Mouse (Mus musculus) heart, embryonic 15.5 days (tissue): ENCODE measurements around the gene Sp110. TPM values are rescaled to one million over a fixed set of nuclear protein-coding genes. Genes with fewer than 3 reads are reported as not detected.
"Not testable (repeated sequence)": the region's sequence is repeated elsewhere in the genome, so short reads cannot be mapped to it uniquely, and the experiment has no call there.

Source experiments
- ATAC-seq: fragments of 200-750 bp; cut with Nextera tagmentation; replicated peaks from 2 replicates; pipeline ENCODE4 v1.8.0; 2017; ENCODE audit warnings: low read depth, moderate TSS enrichment; ENCODE audit not compliant: insufficient number of reproducible peaks, insufficient read depth, low FRiP score
- H3K27ac ChIP-seq: fragments of 300-500 bp; sonication (generic); 2 replicates; pipeline ENCODE4 v1.5.1; 2015; ENCODE audit warnings: mild to moderate bottlenecking, inconsistent platforms
- H3K27me3 ChIP-seq: fragments of 300-500 bp; sonication (generic); 2 replicates; pipeline ENCODE4 v1.6.1; 2015; ENCODE audit warnings: inconsistent platforms
- H3K36me3 ChIP-seq: fragments of 300-500 bp; sonication (generic); 2 replicates; pipeline ENCODE4 v1.6.1; 2015; ENCODE audit warnings: mild to moderate bottlenecking, inconsistent platforms
- H3K4me1 ChIP-seq: fragments of 300-500 bp; sonication (generic); replicated peaks from 2 replicates; pipeline ENCODE4 v1.6.1; 2015; ENCODE audit warnings: inconsistent platforms
- H3K4me2 ChIP-seq: fragments of 300-500 bp; sonication (generic); 2 replicates; pipeline ENCODE4 v1.6.1; 2015; ENCODE audit warnings: inconsistent platforms, mild to moderate bottlenecking, moderate library complexity
- H3K4me3 ChIP-seq: fragments of 300-500 bp; sonication (generic); 2 replicates; pipeline ENCODE4 v1.5.1; 2015; ENCODE audit warnings: mild to moderate bottlenecking, inconsistent platforms
- H3K9ac ChIP-seq: fragments of 300-500 bp; sonication (generic); 2 replicates; pipeline ENCODE4 v1.6.1; 2015; ENCODE audit warnings: mild to moderate bottlenecking, inconsistent platforms
- H3K9me3 ChIP-seq: fragments of 300-500 bp; sonication (generic); replicated peaks from 2 replicates; pipeline ENCODE4 v1.6.1; 2016; ENCODE audit warnings: inconsistent platforms
- WGBS: fragments of 180-500 bp; shearing (Covaris S2); methylation state at CpG from one replicate; pipeline ENCODE4 v1.1.7; 2015; ENCODE audit warnings: mixed read lengths; 5-methylcytosine and 5-hydroxymethylcytosine counted together
- polyA plus RNA-seq: library from polyadenylated mRNA; unstranded; fragments of >200 nt; fragmentation: Nextera tagmentation; extraction: Ambion mirVana; gene quantifications from 2 replicates; pipeline ENCODE4 v1.2.1, GENCODE M21; 2015

Sp110 gene
- polyA plus RNA-seq, 1 experiment from 2014 or later, result 3.1 TPM

DNA sequence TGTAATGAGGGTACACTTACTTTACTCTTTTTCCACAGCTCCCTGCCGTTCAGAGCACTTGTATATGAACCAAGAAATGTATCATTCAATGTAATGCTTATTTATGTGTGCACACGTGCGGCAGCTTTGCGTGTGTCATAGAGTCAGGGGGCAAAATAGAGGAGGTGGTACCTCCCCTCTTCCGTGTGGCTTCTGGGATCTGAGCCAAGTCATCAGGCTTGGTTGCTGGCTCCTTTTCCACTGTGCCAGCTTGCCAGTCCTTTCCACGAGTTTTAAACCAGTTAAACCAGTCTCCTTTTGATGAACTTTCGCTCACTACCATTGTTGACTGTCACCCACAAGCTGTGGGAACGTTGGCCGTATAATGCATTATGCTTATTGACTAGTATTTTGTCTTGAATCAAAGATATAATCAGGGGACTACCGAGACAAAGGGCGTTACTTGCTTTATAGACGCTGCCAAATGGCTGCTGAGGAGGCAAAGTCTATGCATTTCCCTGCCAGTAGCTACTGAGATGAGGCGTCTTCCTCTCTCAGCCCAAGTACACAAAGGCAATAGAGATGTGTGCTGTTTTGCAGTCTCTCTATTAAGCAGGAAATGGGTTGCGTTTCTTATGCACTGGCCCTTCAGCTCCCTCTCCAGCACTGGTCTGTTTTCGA, 70.0 kb downstream of the Sp110 start:
- not testable (repeated sequence) for H3K27me3 ChIP-seq, H3K4me3 ChIP-seq, H3K9me3 ChIP-seq, H3K36me3 ChIP-seq, H3K4me2 ChIP-seq, H3K27ac ChIP-seq, H3K4me1 ChIP-seq, ATAC-seq, H3K9ac ChIP-seq
- WGBS, result 66% methylated on average over 13 of the region's 15 CpGs

Other genes with a start within 250 kb of the Sp110 start
- 0.38 TPM in 1 of 2 replicates, not detected in the other for gene G530012D18Rik, start 23.1 kb downstream of the Sp110 start, polyA plus RNA-seq
- 1.5 and 2.2 TPM in 2 replicates for gene Sp140, start 1.6 kb upstream of the Sp110 start, polyA plus RNA-seq
- gene Sp100, start 51.2 kb upstream of the Sp110 start, polyA plus RNA-seq, result 3.3 and 4.8 TPM in 2 replicates
- 1.1 and 1.7 TPM in 2 replicates for gene A630001G21Rik, start 179.8 kb upstream of the Sp110 start, polyA plus RNA-seq
- gene Cab39, start 194.6 kb upstream of the Sp110 start, polyA plus RNA-seq, result 21.9 and 25.2 TPM in 2 replicates